Mouse (Mus musculus): ENCODE data around the gene Ccdc78.

DNA sequence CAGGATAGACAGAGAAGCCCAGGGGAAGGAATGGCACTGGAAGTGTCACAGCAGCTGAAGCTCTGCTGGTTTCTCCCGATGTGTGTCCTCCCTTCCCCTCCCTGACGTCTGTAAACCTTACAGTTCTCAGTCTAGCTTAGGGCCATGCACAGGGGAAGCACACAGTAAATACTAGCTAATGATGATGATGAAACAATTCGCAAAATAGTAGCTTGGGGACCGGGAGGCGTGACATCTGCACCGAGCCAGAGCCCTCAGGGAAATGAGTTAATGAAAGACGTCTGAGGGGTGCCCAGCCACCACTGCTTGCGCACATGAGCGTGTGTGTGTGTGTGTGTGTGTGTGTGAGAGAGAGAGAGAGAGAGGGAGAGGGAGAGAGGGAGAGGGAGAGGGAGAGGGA is 17.0 kb upstream of the Ccdc78 start:
- no peak for TF ChIP-seq UBTF (IDR thresholded peaks at IDR 0.05; ENCODE audit: borderline replicate concordance, insufficient read depth, low read depth, low read length)
- TF ChIP-seq TAL1 (IDR thresholded peaks at IDR 0.05; ENCODE audit: low read length) = no peak
- no peak for TF ChIP-seq POLR2A (IDR thresholded peaks at IDR 0.05; ENCODE audit: control insufficient read depth in 1 of 2, insufficient read depth in 1 of 2, low read depth in 1 of 2, low read length in 2 of 2, poor library complexity in 1 of 2)
- TF ChIP-seq CHD1 (IDR thresholded peaks at IDR 0.05; ENCODE audit: low read depth, low read length) = no peak
- no peak for TF ChIP-seq POLR2AphosphoS2 (IDR thresholded peaks at IDR 0.05; ENCODE audit: low read length)
- no peak for TF ChIP-seq USF2 (IDR thresholded peaks at IDR 0.05; ENCODE audit: borderline replicate concordance in 1 of 2, insufficient read depth in 1 of 2, low read depth in 1 of 2, low read length in 2 of 2)
- TF ChIP-seq NRF1 (IDR thresholded peaks at IDR 0.05; ENCODE audit: insufficient read depth, low read depth, low read length, poor library complexity, severe bottlenecking) = no peak
- no peak for TF ChIP-seq NELFE (IDR thresholded peaks at IDR 0.05; ENCODE audit: low read depth, low read length)
- TF ChIP-seq POLR2AphosphoS5 (IDR thresholded peaks at IDR 0.05; ENCODE audit: borderline replicate concordance, low read depth, low read length) = no peak

Measured in MEL (cell line).